Mouse (Mus musculus) lung, embryonic 14.5 days (tissue): ENCODE results near the gene Bcas3. TPM values are rescaled to one million over a fixed set of nuclear protein-coding genes. Genes with fewer than 3 reads are reported as not detected.

Experiments used
- ATAC-seq: fragments of 200-750 bp; cut with Nextera tagmentation; 2 replicates; pipeline ENCODE4 v1.8.0; 2017; ENCODE audit warnings: mild to moderate bottlenecking, moderate TSS enrichment, moderate library complexity; ENCODE audit not compliant: insufficient read depth
- DNase-seq: peaks from one replicate; pipeline ENCODE4 v3.0.0-alpha.2; 2015
- H3K27ac ChIP-seq: fragments of 300-500 bp; sonication (generic); 2 replicates; pipeline ENCODE4 v1.5.1; 2014; ENCODE audit warnings: low read depth, mild to moderate bottlenecking, moderate library complexity
- H3K27me3 ChIP-seq: fragments of 300-500 bp; sonication (generic); 2 replicates; pipeline ENCODE4 v1.6.1; 2014; ENCODE audit warnings: low read length, control low read depth; ENCODE audit not compliant: insufficient read depth
- H3K36me3 ChIP-seq: fragments of 300-500 bp; sonication (generic); 2 replicates; pipeline ENCODE4 v1.6.1; 2014; ENCODE audit warnings: control low read depth; ENCODE audit not compliant: insufficient read depth
- H3K4me1 ChIP-seq: fragments of 300-500 bp; sonication (generic); 2 replicates; pipeline ENCODE4 v1.6.1; 2014; ENCODE audit warnings: antibody characterized with exemption, control low read depth; ENCODE audit not compliant: insufficient read depth
- H3K4me2 ChIP-seq: fragments of 300-500 bp; sonication (generic); 2 replicates; pipeline ENCODE4 v1.6.1; 2014; ENCODE audit warnings: mild to moderate bottlenecking
- H3K4me3 ChIP-seq: fragments of 300-500 bp; sonication (generic); 2 replicates; pipeline ENCODE4 v1.5.1; 2014; ENCODE audit warnings: low read depth, low read length
- H3K9ac ChIP-seq: fragments of 300-500 bp; sonication (generic); 2 replicates; pipeline ENCODE4 v1.6.1; 2014
- H3K9me3 ChIP-seq: fragments of 300-500 bp; sonication (generic); 2 replicates; pipeline ENCODE4 v1.6.1; 2016; ENCODE audit warnings: low read depth, low read length, control low read depth
- CTCF ChIP-seq: IDR thresholded peaks from 2 replicates; pipeline ENCODE4 v1.5.1; 2016; ENCODE audit warnings: antibody characterized with exemption, low read depth
- WGBS: fragments of 180-500 bp; shearing (Covaris S2); extraction: QIAGEN DNeasy Blood & Tissue Kit; methylation state at CpG from one replicate; pipeline ENCODE4 v1.1.7; 2014; 5-methylcytosine and 5-hydroxymethylcytosine counted together
- polyA plus RNA-seq: library from polyadenylated mRNA; unstranded; fragments of >200 nt; fragmentation: Nextera tagmentation; extraction: Ambion mirVana; gene quantifications from 2 replicates; pipeline ENCODE4 v1.2.1, GENCODE M21; 2014

Gene Bcas3
- polyA plus RNA-seq, 1 experiment from 2014 or later, result 35.0 TPM

DNA sequence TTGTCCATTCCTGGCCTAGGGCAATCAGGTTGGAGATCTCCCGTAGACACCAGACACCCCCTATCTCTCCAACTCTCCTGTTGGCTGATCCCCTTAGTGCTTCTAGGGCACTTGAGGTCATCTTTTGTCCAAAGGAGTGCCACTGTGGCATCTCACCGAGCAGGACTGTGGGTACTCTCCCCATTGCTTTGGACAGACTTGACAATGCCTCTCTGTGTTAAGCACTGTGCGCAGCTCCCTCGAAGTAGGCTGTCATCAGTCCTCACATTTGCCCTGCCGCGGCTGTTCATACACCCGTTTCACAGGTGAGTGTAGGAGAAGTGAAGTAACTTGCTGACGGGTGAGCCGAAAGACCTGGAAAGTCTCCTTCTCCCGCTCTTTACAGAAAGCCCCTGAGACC lies 366.1 kb downstream of the Bcas3 start:
- no peak; the same call in 1 of the 2 replicates for ATAC-seq
- no peak for TF ChIP-seq CTCF
- peak overlapping the region; percentile 38 for H3K9ac ChIP-seq
- no peaks in the 10 kb centered on the region for H3K36me3 ChIP-seq
- H3K4me3 ChIP-seq, result peak overlapping the region; percentile 3; the same call in 1 of the 2 replicates
- H3K27me3 ChIP-seq, result no peaks in the 10 kb centered on the region
- H3K4me2 ChIP-seq, result peak overlapping the region; percentile 56
- DNase-seq, result no peak
- H3K9me3 ChIP-seq, result no peaks in the 10 kb centered on the region
- peak overlapping the region; percentile 96 for H3K27ac ChIP-seq
- 44% methylated on average over 10 of the region's 10 CpGs for WGBS
- peaks cover 32% of the 10 kb centered on the region for H3K4me1 ChIP-seq

DNA sequence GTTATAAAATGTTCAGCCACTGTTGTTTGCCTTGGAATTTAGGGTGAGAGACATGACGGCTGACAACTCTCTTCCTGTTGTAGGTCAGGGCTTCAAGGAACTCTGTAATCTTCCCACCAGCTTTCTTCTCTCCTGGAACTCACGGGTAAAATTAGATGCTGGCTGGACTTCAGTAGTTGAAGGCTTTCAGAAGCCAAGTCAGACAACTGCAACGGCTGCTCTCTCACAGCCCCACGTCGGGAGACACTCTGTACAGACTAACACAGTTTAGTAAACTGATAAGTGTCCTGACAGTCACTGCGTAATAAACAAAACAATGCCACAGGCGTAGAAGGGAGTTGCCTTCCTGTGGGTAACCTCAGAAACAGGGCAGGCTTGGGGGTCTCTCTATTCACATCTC lies 366.8 kb downstream of the Bcas3 start:
- H3K4me1 ChIP-seq, result peaks cover 26% of the 10 kb centered on the region
- no peaks in the 10 kb centered on the region for H3K27me3 ChIP-seq
- H3K27ac ChIP-seq, result peak overlapping the region; percentile 96
- no peak overlapping the region for H3K4me3 ChIP-seq
- TF ChIP-seq CTCF, result no peak
- 22% methylated on average over 7 of the region's 7 CpGs for WGBS
- H3K9ac ChIP-seq, result peak overlapping the region; percentile 38
- peak overlapping the region; percentile 56 for H3K4me2 ChIP-seq
- H3K36me3 ChIP-seq, result no peaks in the 10 kb centered on the region
- DNase-seq (peak; percentile 94), ATAC-seq (peak; percentile 84)
- H3K9me3 ChIP-seq, result no peaks in the 10 kb centered on the region

DNA sequence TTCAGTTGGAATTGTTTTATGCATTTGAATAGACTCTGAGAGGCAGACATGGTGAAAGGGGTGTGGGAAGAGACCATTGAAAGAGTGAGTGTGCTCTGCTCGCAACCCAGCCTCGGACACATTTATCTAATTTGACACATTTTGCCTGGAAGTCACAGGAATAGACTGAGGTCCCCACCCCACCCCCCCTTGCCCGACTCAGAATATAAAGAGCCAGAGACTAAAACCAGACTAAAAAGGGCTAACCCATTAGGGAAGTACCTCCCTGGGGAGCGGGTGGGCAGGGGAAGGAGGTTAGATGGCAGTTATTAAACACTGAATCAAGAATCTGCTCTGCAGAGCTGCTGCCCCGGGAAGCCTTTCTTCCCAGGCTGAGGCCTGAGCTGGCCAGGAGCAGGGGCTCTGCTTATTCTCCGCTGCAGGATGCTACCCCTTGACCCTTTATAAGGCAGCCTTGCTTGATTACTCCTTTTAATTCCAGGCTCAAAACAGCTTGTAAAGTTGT lies 367.4 kb downstream of the Bcas3 start:
- DNase-seq (peak; percentile 70), ATAC-seq (peak; percentile 63)
- peaks cover 24% of the 10 kb centered on the region for H3K4me1 ChIP-seq
- no peak overlapping the region for H3K4me3 ChIP-seq
- peak overlapping the region; percentile 96 for H3K27ac ChIP-seq
- no peak for TF ChIP-seq CTCF
- H3K27me3 ChIP-seq, result no peaks in the 10 kb centered on the region
- no peaks in the 10 kb centered on the region for H3K9me3 ChIP-seq
- peak overlapping the region; percentile 56 for H3K4me2 ChIP-seq
- peak overlapping the region; percentile 38; the same call in 1 of the 2 replicates for H3K9ac ChIP-seq
- WGBS, result 24% methylated on average over 6 of the region's 6 CpGs
- no peaks in the 10 kb centered on the region for H3K36me3 ChIP-seq

DNA sequence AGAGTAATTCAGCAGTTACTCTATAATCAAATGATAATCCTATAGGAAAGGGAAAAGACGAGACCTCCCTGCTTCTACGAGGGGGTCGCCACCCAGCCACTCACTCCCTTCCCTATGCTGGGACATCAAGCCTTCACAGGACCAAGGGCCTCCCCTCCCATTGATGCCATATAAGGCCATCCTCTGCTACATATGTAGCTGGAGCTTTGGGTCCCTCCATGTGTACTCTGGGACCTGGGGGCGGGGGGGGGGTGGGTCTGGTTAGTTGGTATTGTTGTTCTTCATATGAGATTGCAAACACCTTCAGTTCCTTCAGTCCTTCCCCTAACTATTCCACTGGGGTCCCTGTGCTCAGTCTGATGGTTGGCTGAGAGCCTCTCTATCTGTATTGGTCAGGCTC lies 369.0 kb downstream of the Bcas3 start:
- no peak overlapping the region for H3K9ac ChIP-seq
- ATAC-seq, result no peak
- no peaks in the 10 kb centered on the region for H3K9me3 ChIP-seq
- H3K4me2 ChIP-seq, result no peak overlapping the region
- no peak overlapping the region for H3K4me3 ChIP-seq
- H3K27ac ChIP-seq, result no peak overlapping the region
- no peak for TF ChIP-seq CTCF
- WGBS, result 80% methylated on average over 4 of the region's 4 CpGs
- peaks cover 20% of the 10 kb centered on the region for H3K4me1 ChIP-seq
- H3K27me3 ChIP-seq, result no peaks in the 10 kb centered on the region
- DNase-seq, result no peak
- no peaks in the 10 kb centered on the region for H3K36me3 ChIP-seq

DNA sequence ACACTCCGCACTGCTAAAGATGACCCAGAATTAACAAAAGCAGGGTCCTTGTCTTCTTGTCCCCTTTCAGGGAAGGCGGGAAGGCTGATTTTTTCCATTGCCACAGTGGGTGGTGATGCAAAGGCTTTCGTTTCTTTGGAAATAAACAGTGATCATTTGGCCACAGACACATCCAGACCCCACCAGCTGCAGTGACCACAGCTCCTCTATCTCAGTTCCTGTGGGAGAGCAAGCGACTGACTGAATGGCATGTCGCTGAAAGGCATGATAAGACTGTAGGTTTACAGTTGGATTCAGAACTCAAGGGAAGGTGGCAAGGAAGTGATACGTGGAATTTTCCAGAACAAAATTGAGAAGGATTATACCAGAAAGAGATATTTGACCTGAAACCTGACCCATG lies 371.2 kb downstream of the Bcas3 start:
- H3K4me2 ChIP-seq, result no peak overlapping the region
- H3K4me3 ChIP-seq, result no peak overlapping the region
- no peak for ATAC-seq
- peak overlapping the region; percentile 72 for H3K27ac ChIP-seq
- TF ChIP-seq CTCF, result no peak
- WGBS, result 47% methylated on average over 6 of the region's 6 CpGs
- peaks cover 11% of the 10 kb centered on the region for H3K4me1 ChIP-seq
- no peak overlapping the region for H3K9ac ChIP-seq
- H3K36me3 ChIP-seq, result no peaks in the 10 kb centered on the region
- no peaks in the 10 kb centered on the region for H3K27me3 ChIP-seq
- DNase-seq, result peak; percentile 66
- H3K9me3 ChIP-seq, result no peaks in the 10 kb centered on the region

DNA sequence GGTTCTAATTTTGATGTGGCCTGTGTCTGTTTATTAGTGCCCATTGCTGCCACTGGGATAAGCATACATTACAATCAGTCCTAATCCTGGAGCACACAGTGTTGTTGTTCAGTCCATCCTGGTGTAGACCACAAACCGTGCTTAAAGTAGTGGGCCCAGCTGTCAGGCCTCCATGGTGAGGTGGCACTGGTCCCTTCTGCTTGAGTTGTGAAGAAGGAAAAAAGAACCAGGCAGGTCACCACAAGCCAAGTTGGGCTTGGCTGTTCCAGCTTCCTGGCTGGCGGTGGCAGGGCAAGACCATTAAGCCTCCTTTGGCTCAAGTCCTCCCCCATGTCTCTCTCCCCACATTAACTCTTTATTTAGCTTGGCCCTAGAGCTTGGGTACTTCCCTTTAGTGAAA lies 376.8 kb downstream of the Bcas3 start:
- Histone ChIP-seq H3K27ac (no peak overlapping the region), H3K36me3 (no peaks in the 10 kb centered on the region), H3K4me3 (no peak overlapping the region), H3K4me1 (peaks cover 15% of the 10 kb centered on the region), H3K9me3 (no peaks in the 10 kb centered on the region), H3K4me2 (no peak overlapping the region), H3K9ac (no peak overlapping the region), H3K27me3 (no peaks in the 10 kb centered on the region)
- DNase-seq (no peak), ATAC-seq (no peak)
- WGBS, result 56% methylated on average over 2 of the region's 2 CpGs
- no peak for TF ChIP-seq CTCF

DNA sequence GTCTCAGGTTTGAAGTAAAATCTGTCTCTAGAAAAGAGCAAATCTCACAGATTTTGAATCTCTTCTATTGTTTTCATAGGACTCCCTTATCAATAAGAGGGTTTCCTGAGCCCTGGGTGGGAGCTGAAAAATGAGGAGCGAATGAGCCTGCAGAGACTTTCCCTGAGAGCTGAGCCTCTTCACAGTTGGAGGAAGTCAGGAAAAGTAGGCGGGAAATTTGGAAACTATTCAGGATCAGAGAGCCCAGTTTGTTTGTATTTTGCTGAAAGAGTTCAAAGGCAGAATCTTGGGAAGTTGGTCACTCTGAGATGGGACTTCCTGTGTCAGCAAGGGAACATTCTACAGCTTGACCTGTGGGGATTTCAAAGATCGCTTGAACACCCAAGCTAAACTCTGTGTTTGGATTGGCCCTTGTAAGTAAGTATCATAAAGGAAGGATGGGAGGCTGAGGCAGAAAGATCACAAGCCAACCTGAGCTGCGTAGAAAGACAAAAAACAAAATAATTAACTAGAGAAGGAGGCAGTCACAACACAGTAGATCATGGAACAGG lies 379.6 kb downstream of the Bcas3 start:
- Histone ChIP-seq H3K36me3 (no peaks in the 10 kb centered on the region), H3K27me3 (no peaks in the 10 kb centered on the region), H3K27ac (peak overlapping the region; percentile 72), H3K4me1 (peaks cover 33% of the 10 kb centered on the region), H3K4me2 (no peak overlapping the region), H3K9me3 (no peaks in the 10 kb centered on the region), H3K9ac (no peak overlapping the region), H3K4me3 (no peak overlapping the region)
- ATAC-seq, result peak; percentile 62
- 15% methylated on average over 4 of the region's 4 CpGs for WGBS
- peak; percentile 95 for DNase-seq
- TF ChIP-seq CTCF, result no peak
